ENCODE assay signal across 23 mouse cellular contexts in genomic region chr10:118081636-118082166, GRCm38 (mm10).
"Had no signal": no experiment of that assay in that cellular context is flagged by ENCODE, and none has a peak within 500 bp of the region (broad histone marks: within the 10 kb centered on the region; RNA-seq: fewer than 3 reads in every experiment).

No protein-coding gene starts in this region.

- H3K4me1 ChIP-seq: kidney, embryonic 15.5 days; limb, embryonic 12.5 days; limb, embryonic 15.5 days; liver, embryonic 15.5 days; midbrain, embryonic 12.5 days; midbrain, embryonic 15.5 days; neural tube, embryonic 12.5 days; neural tube, embryonic 15.5 days had no signal

- H3K9ac ChIP-seq: kidney, embryonic 15.5 days; limb, embryonic 12.5 days; limb, embryonic 15.5 days; liver, embryonic 12.5 days; liver, embryonic 15.5 days; midbrain, embryonic 12.5 days; midbrain, embryonic 15.5 days; neural tube, embryonic 12.5 days; neural tube, embryonic 15.5 days had no signal

- H3K4me2 ChIP-seq: kidney, embryonic 15.5 days; limb, embryonic 12.5 days; limb, embryonic 15.5 days; liver, embryonic 12.5 days; liver, embryonic 15.5 days; midbrain, embryonic 12.5 days; midbrain, embryonic 15.5 days; neural tube, embryonic 12.5 days; neural tube, embryonic 15.5 days had no signal

- DNase-seq: kidney, adult 8-10 months; kidney, postnatal 10 days; kidney, postnatal 36 days; left cerebral cortex, postnatal 4 days; lung, adult 2 months; lung, postnatal 14 days; lung, postnatal 4 days; right cerebral cortex, adult 18-20 months; right cerebral cortex, postnatal 14 days; right cerebral cortex, postnatal 4 days; thymus, adult 2 months; thymus, postnatal 14 days; thymus, postnatal 4 days had no signal

- ATAC-seq: liver, embryonic 12.5 days; midbrain, embryonic 15.5 days had no signal

- H3K27me3 ChIP-seq: kidney, embryonic 15.5 days; limb, embryonic 12.5 days; limb, embryonic 15.5 days; liver, embryonic 12.5 days; liver, embryonic 15.5 days; midbrain, embryonic 12.5 days; midbrain, embryonic 15.5 days; neural tube, embryonic 12.5 days; neural tube, embryonic 15.5 days had no signal

- H3K9me3 ChIP-seq: limb, embryonic 15.5 days; midbrain, embryonic 15.5 days; neural tube, embryonic 12.5 days; neural tube, embryonic 15.5 days had no signal

- H3K4me3 ChIP-seq: kidney, embryonic 15.5 days; limb, embryonic 12.5 days; limb, embryonic 15.5 days; liver, embryonic 12.5 days; liver, embryonic 15.5 days; midbrain, embryonic 12.5 days; midbrain, embryonic 15.5 days; neural tube, embryonic 12.5 days; neural tube, embryonic 15.5 days had no signal

- H3K36me3 ChIP-seq: kidney, embryonic 15.5 days; limb, embryonic 12.5 days; limb, embryonic 15.5 days; liver, embryonic 12.5 days; liver, embryonic 15.5 days; midbrain, embryonic 12.5 days; midbrain, embryonic 15.5 days; neural tube, embryonic 12.5 days; neural tube, embryonic 15.5 days had no signal

- H3K27ac ChIP-seq: kidney, embryonic 15.5 days; limb, embryonic 12.5 days; limb, embryonic 15.5 days; liver, embryonic 12.5 days; liver, embryonic 15.5 days; midbrain, embryonic 12.5 days; midbrain, embryonic 15.5 days; neural tube, embryonic 12.5 days; neural tube, embryonic 15.5 days; stomach, postnatal 0 days had no signal
